ENCODE assay signal across 18 mouse cellular contexts in genomic region chr5:64206875-64207274, GRCm38 (mm10).
"Had no signal": no experiment of that assay in that cellular context is flagged by ENCODE, and none has a peak within 500 bp of the region (broad histone marks: within the 10 kb centered on the region; RNA-seq: fewer than 3 reads in every experiment).

No protein-coding gene starts in this region.

- H3K4me3 ChIP-seq: lung, embryonic 15.5 days; megakaryocyte, embryonic 14.5 days; midbrain, embryonic 13.5 days; midbrain, embryonic 15.5 days; neural tube, embryonic 13.5 days; stomach, embryonic 15.5 days had no signal

- H3K9ac ChIP-seq: liver, postnatal 0 days; lung, embryonic 15.5 days; midbrain, embryonic 13.5 days; midbrain, embryonic 15.5 days; neural tube, embryonic 13.5 days; stomach, embryonic 15.5 days had no signal

- H3K27ac ChIP-seq: lung, embryonic 15.5 days; midbrain, embryonic 13.5 days; midbrain, embryonic 15.5 days; neural tube, embryonic 13.5 days; stomach, embryonic 15.5 days; stomach, postnatal 0 days had no signal

- ATAC-seq: liver, postnatal 0 days; lung, postnatal 0 days; midbrain, embryonic 13.5 days; midbrain, embryonic 15.5 days had no signal

- DNase-seq: liver, postnatal 0 days; lung, adult 2 months; lung, postnatal 14 days; lung, postnatal 36 days; right cerebral cortex, postnatal 14 days; right cerebral cortex, postnatal 4 days; thymus, adult 2 months; thymus, postnatal 25 days; thymus, postnatal 4 days had no signal

- H3K4me1 ChIP-seq: midbrain, embryonic 13.5 days; midbrain, embryonic 15.5 days; neural tube, embryonic 13.5 days; stomach, embryonic 15.5 days had no signal

- H3K27me3 ChIP-seq: lung, embryonic 15.5 days; megakaryocyte, embryonic 14.5 days; midbrain, embryonic 13.5 days; midbrain, embryonic 15.5 days; neural tube, embryonic 13.5 days; stomach, embryonic 15.5 days had no signal

- H3K4me2 ChIP-seq: lung, embryonic 15.5 days; midbrain, embryonic 11.5 days; midbrain, embryonic 13.5 days; midbrain, embryonic 15.5 days; neural tube, embryonic 13.5 days; stomach, embryonic 15.5 days had no signal

- H3K36me3 ChIP-seq: lung, embryonic 15.5 days; midbrain, embryonic 13.5 days; midbrain, embryonic 15.5 days; neural tube, embryonic 13.5 days; stomach, embryonic 15.5 days had no signal

- H3K9me3 ChIP-seq: lung, embryonic 15.5 days; megakaryocyte, embryonic 14.5 days; midbrain, embryonic 13.5 days; midbrain, embryonic 15.5 days; neural tube, embryonic 13.5 days; stomach, embryonic 15.5 days had no signal
